Mouse (Mus musculus) lung, adult 2 months (tissue): ENCODE measurements at regions not wholly inside any gene's neighbourhood (a gene's known extent, or its start where the extent isn't known, plus 50 kb on each side); places are given as distances from the start of the nearest gene placed in this dataset.

Experiments used
- DNase-seq: peaks from one replicate; pipeline ENCODE4 v3.0.0; 2022
- H3K4me1 ChIP-seq: fragments of 200-500 bp; 2 replicates; pipeline ENCODE4 v1.6.1; 2011; ENCODE audit warnings: low read length; ENCODE audit not compliant: control insufficient read depth, insufficient read depth
- H3K4me3 ChIP-seq: fragments of 200-500 bp; replicated peaks from 2 replicates; pipeline ENCODE3; 2011; ENCODE audit warnings: low read depth, mild to moderate bottlenecking, control low read depth, low read length; ENCODE audit errors: extremely low read depth
- CTCF ChIP-seq: fragments of 200-500 bp; IDR thresholded peaks from 2 replicates; pipeline ENCODE4 v1.5.1; 2011; ENCODE audit warnings: mild to moderate bottlenecking, low read length, control low read depth; ENCODE audit not compliant: insufficient read depth
- POLR2A ChIP-seq: fragments of 200-500 bp; IDR thresholded peaks from 2 replicates; pipeline ENCODE4 v1.6.1; 2011; ENCODE audit warnings: low read depth, mild to moderate bottlenecking, control low read depth, low read length, borderline replicate concordance; ENCODE audit errors: extremely low read depth
- WGBS: fragments of 180-500 bp; shearing (Covaris S2); methylation state at CpG from one replicate; pipeline ENCODE4 v1.1.7; 2018; 5-methylcytosine and 5-hydroxymethylcytosine counted together

DNA sequence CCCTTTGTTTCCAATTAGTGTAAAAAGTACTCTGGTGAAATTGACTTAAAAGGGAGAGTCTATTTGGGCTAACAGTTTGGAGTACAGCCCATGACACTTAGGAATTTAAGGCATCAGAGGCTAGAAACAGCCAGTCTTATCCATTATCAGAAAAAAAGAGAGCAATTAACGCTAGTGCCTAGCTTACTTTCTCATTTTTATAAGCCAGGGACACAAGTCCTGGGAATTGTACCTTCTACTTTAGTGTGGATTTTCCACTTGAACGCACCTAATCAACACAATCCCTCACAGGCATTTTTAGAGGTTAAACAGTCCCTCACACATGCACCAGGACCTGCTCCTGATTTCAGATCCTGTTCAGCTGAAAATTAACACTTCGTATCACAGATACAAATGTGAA is 65.9 kb upstream of the P3h2 start:
- no peaks in the 10 kb centered on the region for H3K4me1 ChIP-seq
- no peak for DNase-seq
- no peak for TF ChIP-seq CTCF
- TF ChIP-seq POLR2A, result no peak
- no peak overlapping the region for H3K4me3 ChIP-seq
- 60% methylated on average over 3 of the region's 3 CpGs for WGBS

DNA sequence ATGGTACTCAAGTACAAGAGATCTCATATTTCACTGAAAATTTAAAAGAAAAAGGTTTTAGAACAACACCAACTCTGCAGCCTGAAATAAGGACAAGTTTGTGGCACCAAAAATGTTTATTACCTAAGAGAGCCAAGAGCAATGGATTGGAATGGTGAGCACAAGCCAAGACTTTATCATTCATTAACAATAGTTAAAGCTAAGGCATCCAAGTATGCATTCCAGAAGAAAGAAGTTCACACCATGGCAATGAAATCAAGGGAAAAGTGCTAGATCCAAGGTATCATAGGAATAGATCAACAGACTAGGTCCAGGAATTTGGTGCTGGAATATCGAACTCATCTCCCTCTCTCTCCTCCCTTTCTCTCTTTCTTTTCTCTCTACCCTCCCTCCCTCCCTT is 63.8 kb upstream of the P3h2 start:
- Histone ChIP-seq H3K4me3 (no peak overlapping the region), H3K4me1 (no peaks in the 10 kb centered on the region)
- TF ChIP-seq CTCF, result no peak
- no peak for TF ChIP-seq POLR2A
- no peak for DNase-seq
- WGBS, result 89% methylated on average over 1 of the region's 1 CpGs

DNA sequence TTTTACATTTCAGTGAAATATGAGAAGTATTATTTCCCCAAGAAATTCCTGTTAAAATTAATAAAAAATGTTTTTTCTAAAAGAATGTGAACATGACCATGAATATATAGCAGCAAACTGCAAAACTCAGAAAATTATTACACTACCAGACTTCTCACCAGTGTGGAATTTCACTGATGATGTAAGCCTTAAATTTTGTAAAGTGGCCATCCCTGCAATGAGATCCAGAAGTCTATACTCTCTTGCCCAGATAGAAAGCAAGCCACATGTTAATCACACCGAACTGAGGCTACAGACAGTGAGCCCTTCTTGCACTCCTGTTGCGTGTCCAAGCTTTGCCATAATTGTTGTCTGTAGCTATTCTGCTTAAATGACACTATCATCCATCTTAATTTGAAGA is 62.6 kb upstream of the P3h2 start:
- WGBS, result 87% methylated on average over 2 of the region's 2 CpGs
- no peak for DNase-seq
- Histone ChIP-seq H3K4me1 (no peaks in the 10 kb centered on the region), H3K4me3 (no peak overlapping the region)
- no peak for TF ChIP-seq POLR2A
- no peak for TF ChIP-seq CTCF

DNA sequence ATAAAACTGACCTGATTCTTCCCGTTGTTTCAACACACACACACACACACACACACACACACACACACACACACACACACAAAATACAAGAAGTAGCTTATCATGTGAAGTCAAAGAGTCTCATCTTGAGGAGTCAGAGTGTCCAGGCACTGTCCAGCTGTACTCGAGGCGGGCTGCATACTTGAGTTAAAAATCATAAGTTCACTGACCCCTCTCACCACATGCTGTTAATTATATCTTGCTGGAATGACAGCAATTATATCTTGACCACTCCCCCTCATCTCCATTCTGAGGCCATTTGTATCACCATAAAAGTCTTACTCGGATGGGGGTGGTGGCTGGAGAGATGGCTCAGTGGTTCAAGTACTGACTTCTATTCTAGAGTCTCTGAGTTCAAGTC is 58.5 kb upstream of the P3h2 start:
- no peak for DNase-seq
- H3K4me1 ChIP-seq, result no peaks in the 10 kb centered on the region
- 41% methylated on average over 4 of the region's 4 CpGs for WGBS
- H3K4me3 ChIP-seq, result no peak overlapping the region
- TF ChIP-seq CTCF (no peak), POLR2A (no peak)

DNA sequence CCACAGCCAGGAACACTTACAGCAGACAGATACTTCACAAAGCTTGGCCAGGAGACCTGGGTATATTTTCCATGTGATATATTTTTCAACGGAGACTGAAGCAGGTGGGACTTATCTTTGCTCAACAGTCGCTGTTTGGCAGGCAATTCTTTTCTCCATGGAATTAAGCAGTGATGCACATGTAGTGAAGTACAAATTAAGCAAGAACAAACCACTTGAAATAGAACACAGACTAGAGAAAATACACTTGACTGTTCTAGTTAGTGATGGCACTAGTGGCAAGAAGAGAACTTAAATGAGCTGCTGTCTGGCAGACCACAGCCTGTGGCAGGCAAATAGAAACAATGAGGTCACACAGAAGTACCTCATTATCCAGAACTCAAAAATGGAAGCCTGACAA is 57.8 kb upstream of the P3h2 start:
- DNase-seq, result no peak
- Histone ChIP-seq H3K4me1 (no peaks in the 10 kb centered on the region), H3K4me3 (no peak overlapping the region)
- TF ChIP-seq POLR2A (no peak), CTCF (no peak)
- 53% methylated on average over 2 of the region's 2 CpGs for WGBS

DNA sequence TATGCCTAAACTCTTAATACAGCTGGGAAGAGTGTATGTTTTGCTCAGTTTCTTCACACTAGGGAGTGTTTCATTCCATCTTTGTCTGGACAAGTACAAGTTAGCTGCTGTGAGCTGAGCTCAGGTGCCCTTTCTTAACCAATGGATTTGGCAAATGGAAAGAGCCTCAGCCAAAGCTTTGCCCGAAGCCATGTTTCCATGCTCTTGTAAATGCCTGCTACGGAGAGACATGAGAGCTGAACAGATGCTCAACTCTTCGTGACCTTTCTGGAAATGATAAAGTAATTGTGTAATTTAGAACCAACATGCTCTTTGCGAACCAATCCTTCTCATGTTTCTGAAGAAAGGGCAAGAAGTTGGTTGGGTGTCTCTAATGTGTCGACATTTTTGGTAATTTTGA is 52.0 kb upstream of the P3h2 start:
- Histone ChIP-seq H3K4me3 (no peak overlapping the region), H3K4me1 (no peaks in the 10 kb centered on the region)
- DNase-seq, result no peak
- 80% methylated on average over 5 of the region's 5 CpGs for WGBS
- TF ChIP-seq POLR2A, result no peak
- TF ChIP-seq CTCF, result no peak
